Mouse (Mus musculus): Measurements from ENCODE around the gene Pde4c. TPM values are rescaled to one million over a fixed set of nuclear protein-coding genes. Genes with fewer than 3 reads are reported as not detected.

The Pde4c gene
- total and polyA plus RNA-seq, 2 experiments, result 10.6 to 28.0 TPM

DNA sequence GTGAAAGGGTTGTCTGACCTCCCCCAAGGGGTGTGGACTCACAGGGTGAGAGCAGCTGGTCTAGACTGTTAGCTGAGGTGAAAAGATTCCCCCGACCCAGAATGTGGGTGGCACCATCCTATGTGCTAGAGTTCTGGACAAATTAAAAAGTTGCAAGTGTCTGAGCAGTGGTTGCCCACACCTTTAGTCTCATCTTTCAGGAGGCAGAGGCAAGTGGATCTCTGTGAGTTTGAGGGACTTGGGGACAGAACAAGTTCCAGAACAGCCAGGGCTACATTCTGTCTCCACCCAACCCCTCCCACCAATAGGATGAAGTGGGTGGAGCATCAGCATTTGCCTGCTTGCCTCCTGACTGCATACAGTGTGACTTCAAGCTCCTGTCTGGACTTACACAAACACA is 38.6 kb downstream of the Pde4c start:
- Histone ChIP-seq H3K4me1 (ENCODE audit: control insufficient read depth, insufficient read depth, low read length) (peaks cover 13% of the 10 kb centered on the region), H3K27ac (replicated peaks; ENCODE audit: insufficient read depth, low read depth, low read length) (no peak overlapping the region), H3K4me3 (ENCODE audit: insufficient read depth, low read depth, low read length) (no peak overlapping the region), H3K36me3 (ENCODE audit: control insufficient read depth, insufficient read depth, low read length) (no peaks in the 10 kb centered on the region), H3K79me2 (ENCODE audit: control insufficient read depth, insufficient read depth, low read length) (no peaks in the 10 kb centered on the region), H3K9ac (ENCODE audit: low read depth, low read length) (no peak overlapping the region), H3K27me3 (ENCODE audit: control insufficient read depth, insufficient read depth, low read length) (no peaks in the 10 kb centered on the region)
- no peak for DNase-seq (ENCODE audit: extremely low read depth, low read depth, low spot score)
- TF ChIP-seq POLR2A (IDR thresholded peaks at IDR 0.05; ENCODE audit: extremely low read depth, insufficient read depth, low read length) (no peak), CTCF (IDR thresholded peaks at IDR 0.05; ENCODE audit: low read depth, low read length) (no peak)
- WGBS, result 48% methylated on average over 1 of the region's 1 CpGs

DNA sequence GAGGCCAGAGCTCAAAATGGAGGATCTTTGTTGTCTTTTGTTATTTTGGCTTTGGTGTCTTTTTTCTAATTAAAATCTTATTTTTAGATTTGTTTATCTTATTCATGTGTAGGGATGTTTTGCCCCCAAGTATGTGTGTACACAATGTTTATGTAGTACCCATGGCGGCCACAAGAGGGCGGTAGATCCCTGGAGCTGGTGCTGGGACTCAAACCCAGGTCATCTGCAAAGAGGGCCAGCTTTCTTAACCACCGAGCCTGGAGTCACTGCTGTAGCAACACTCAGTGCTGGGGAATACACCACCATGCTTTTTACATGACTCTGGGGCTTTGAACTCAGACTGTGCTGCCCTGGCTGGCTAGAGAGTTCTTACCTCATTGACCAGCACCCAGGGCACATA is 39.8 kb downstream of the Pde4c start:
- no peaks in the 10 kb centered on the region for H3K79me2 ChIP-seq (ENCODE audit: control insufficient read depth, insufficient read depth, low read length)
- H3K27me3 ChIP-seq (ENCODE audit: control insufficient read depth, insufficient read depth, low read length), result no peaks in the 10 kb centered on the region
- H3K9ac ChIP-seq (ENCODE audit: low read depth, low read length), result no peak overlapping the region
- no peak overlapping the region for H3K4me3 ChIP-seq (ENCODE audit: insufficient read depth, low read depth, low read length)
- no peaks in the 10 kb centered on the region for H3K36me3 ChIP-seq (ENCODE audit: control insufficient read depth, insufficient read depth, low read length)
- 1% methylated on average over 3 of the region's 3 CpGs for WGBS
- TF ChIP-seq CTCF (IDR thresholded peaks at IDR 0.05; ENCODE audit: low read depth, low read length), result peak; percentile 88
- no peak for TF ChIP-seq POLR2A (IDR thresholded peaks at IDR 0.05; ENCODE audit: extremely low read depth, insufficient read depth, low read length)
- peaks cover 18% of the 10 kb centered on the region for H3K4me1 ChIP-seq (ENCODE audit: control insufficient read depth, insufficient read depth, low read length)
- no peak for DNase-seq (ENCODE audit: extremely low read depth, low read depth, low spot score)
- H3K27ac ChIP-seq (replicated peaks; ENCODE audit: insufficient read depth, low read depth, low read length), result peak overlapping the region; percentile 36

DNA sequence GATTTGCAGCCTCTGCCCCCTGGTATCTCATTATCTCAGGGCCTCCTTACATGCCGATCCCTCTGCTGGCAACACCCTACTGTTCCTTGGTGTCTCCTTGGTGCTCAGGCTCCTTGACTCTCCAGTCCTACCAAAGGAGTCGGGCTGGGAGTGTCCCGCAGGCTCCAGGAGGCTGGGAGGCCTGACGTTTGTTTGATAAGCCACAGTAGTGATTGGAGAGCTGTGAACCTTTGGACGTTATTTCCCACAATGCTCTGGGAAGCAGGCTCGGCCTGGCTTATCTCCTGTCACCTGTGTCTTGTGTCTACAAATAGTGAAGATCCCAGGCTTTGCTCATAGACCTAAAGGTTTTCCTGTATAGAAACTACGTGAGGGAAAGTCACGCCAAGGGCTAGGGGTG is 40.5 kb downstream of the Pde4c start:
- Histone ChIP-seq H3K79me2 (ENCODE audit: control insufficient read depth, insufficient read depth, low read length) (no peaks in the 10 kb centered on the region), H3K9ac (ENCODE audit: low read depth, low read length) (peak overlapping the region; percentile 56), H3K36me3 (ENCODE audit: control insufficient read depth, insufficient read depth, low read length) (no peaks in the 10 kb centered on the region), H3K4me1 (ENCODE audit: control insufficient read depth, insufficient read depth, low read length) (peaks cover 16% of the 10 kb centered on the region), H3K27me3 (ENCODE audit: control insufficient read depth, insufficient read depth, low read length) (no peaks in the 10 kb centered on the region), H3K4me3 (ENCODE audit: insufficient read depth, low read depth, low read length) (peak overlapping the region; percentile 10; the same call in 1 of the 2 replicates), H3K27ac (replicated peaks; ENCODE audit: insufficient read depth, low read depth, low read length) (peak overlapping the region; percentile 36)
- 31% methylated on average over 8 of the region's 8 CpGs for WGBS
- TF ChIP-seq CTCF (IDR thresholded peaks at IDR 0.05; ENCODE audit: low read depth, low read length), result no peak
- 0 out of 2 replicates have a peak, but pooled peaks have one; percentile 15 for TF ChIP-seq POLR2A (IDR thresholded peaks at IDR 0.05; ENCODE audit: extremely low read depth, insufficient read depth, low read length)
- peak; percentile 86 for DNase-seq (ENCODE audit: extremely low read depth, low read depth, low spot score)

DNA sequence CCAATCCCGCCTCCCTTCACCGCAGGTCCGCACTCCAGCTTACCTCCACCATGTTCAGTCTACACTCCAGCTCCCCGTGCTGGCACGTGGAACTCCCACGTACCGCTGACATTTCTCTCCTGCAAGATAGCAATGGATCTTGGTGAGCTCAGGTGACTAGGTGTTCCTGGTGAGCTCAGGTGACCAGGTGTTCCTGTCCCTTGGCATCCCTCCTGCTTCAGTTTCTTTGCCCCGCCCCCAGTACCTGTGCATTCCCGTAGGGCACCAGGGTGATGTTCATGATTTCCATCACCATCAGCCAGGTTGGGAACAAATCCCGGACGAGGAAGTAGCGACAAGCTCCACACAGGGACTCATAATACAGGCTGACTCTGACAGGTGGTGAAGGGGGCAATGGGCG is 41.2 kb downstream of the Pde4c start:
- H3K4me3 ChIP-seq (ENCODE audit: insufficient read depth, low read depth, low read length), result no peak overlapping the region
- no peak overlapping the region for H3K27ac ChIP-seq (replicated peaks; ENCODE audit: insufficient read depth, low read depth, low read length)
- no peak for DNase-seq (ENCODE audit: extremely low read depth, low read depth, low spot score)
- TF ChIP-seq CTCF (IDR thresholded peaks at IDR 0.05; ENCODE audit: low read depth, low read length), result no peak
- no peak for TF ChIP-seq POLR2A (IDR thresholded peaks at IDR 0.05; ENCODE audit: extremely low read depth, insufficient read depth, low read length)
- no peaks in the 10 kb centered on the region for H3K79me2 ChIP-seq (ENCODE audit: control insufficient read depth, insufficient read depth, low read length)
- no peaks in the 10 kb centered on the region for H3K36me3 ChIP-seq (ENCODE audit: control insufficient read depth, insufficient read depth, low read length)
- WGBS, result 94% methylated on average over 13 of the region's 13 CpGs
- no peaks in the 10 kb centered on the region for H3K27me3 ChIP-seq (ENCODE audit: control insufficient read depth, insufficient read depth, low read length)
- H3K4me1 ChIP-seq (ENCODE audit: control insufficient read depth, insufficient read depth, low read length), result peaks cover 16% of the 10 kb centered on the region
- H3K9ac ChIP-seq (ENCODE audit: low read depth, low read length), result no peak overlapping the region

DNA sequence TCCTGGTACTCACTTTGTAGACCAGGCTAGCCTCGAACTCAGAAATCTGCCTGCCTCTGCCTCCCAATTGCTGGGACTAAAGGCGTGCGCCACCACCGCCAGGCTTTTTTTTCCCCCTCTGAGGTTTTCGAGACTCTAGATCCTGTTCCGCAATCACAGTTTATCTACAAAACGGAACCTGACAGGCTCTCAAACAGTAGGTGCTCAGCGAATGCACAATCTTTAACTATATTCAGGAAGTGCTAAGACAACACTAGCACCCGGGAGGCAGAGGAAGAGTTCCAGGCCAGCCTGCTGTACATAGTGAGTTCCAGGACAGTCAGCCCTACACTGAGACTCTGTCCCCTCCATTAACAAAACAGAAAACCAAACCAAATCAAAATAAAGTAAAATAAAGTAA is 41.8 kb downstream of the Pde4c start:
- Histone ChIP-seq H3K27ac (replicated peaks; ENCODE audit: insufficient read depth, low read depth, low read length) (no peak overlapping the region), H3K9ac (ENCODE audit: low read depth, low read length) (no peak overlapping the region), H3K4me3 (ENCODE audit: insufficient read depth, low read depth, low read length) (no peak overlapping the region), H3K4me1 (ENCODE audit: control insufficient read depth, insufficient read depth, low read length) (peaks cover 12% of the 10 kb centered on the region; the same call in 1 of the 2 replicates), H3K79me2 (ENCODE audit: control insufficient read depth, insufficient read depth, low read length) (no peaks in the 10 kb centered on the region), H3K27me3 (ENCODE audit: control insufficient read depth, insufficient read depth, low read length) (no peaks in the 10 kb centered on the region), H3K36me3 (ENCODE audit: control insufficient read depth, insufficient read depth, low read length) (no peaks in the 10 kb centered on the region)
- 65% methylated on average over 9 of the region's 9 CpGs for WGBS
- no peak for DNase-seq (ENCODE audit: extremely low read depth, low read depth, low spot score)
- TF ChIP-seq CTCF (IDR thresholded peaks at IDR 0.05; ENCODE audit: low read depth, low read length) (no peak), POLR2A (IDR thresholded peaks at IDR 0.05; ENCODE audit: extremely low read depth, insufficient read depth, low read length) (no peak)

DNA sequence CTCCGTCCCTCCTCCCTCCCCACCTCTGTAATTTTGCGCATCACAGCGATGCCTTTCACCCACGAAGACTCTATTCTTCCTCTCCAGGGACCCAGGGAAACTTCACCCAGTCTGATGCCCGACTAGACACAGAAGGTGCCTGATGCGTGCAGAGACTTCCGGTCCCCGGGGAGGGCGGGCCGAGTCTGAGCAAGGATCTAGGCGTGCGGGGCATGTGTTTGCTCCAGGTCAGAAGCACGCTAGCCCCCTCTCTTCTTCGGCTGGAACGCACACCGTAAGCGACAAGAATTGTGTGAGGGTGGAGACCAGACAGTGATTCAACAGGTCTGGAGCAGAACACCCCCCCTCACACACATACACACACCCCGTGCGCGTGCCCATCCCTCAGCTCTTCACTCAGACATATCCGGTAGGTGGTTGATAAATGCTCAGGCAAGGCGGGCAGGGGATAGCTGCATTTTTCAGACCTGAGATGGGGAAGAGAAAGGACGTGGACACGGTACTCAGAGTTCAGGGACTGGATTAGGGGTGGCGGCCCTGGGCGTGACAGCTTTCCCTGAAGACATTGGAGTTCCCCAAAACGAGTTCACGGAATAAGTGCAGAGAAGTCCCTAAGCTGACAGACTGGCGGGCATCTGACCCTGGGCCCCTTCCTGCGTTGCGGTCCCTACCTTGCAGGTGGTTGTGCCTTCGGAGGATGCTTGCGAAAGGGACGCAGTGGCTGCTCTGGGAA is 42.5 kb downstream of the Pde4c start:
- 20% methylated on average over 34 of the region's 34 CpGs for WGBS
- Histone ChIP-seq H3K27me3 (ENCODE audit: control insufficient read depth, insufficient read depth, low read length) (no peaks in the 10 kb centered on the region), H3K9ac (ENCODE audit: low read depth, low read length) (peak overlapping the region; percentile 64), H3K79me2 (ENCODE audit: control insufficient read depth, insufficient read depth, low read length) (no peaks in the 10 kb centered on the region), H3K36me3 (ENCODE audit: control insufficient read depth, insufficient read depth, low read length) (no peaks in the 10 kb centered on the region), H3K27ac (replicated peaks; ENCODE audit: insufficient read depth, low read depth, low read length) (peak overlapping the region; percentile 24), H3K4me3 (ENCODE audit: insufficient read depth, low read depth, low read length) (peak overlapping the region; percentile 61), H3K4me1 (ENCODE audit: control insufficient read depth, insufficient read depth, low read length) (peaks cover 12% of the 10 kb centered on the region; the same call in 1 of the 2 replicates)
- TF ChIP-seq POLR2A (IDR thresholded peaks at IDR 0.05; ENCODE audit: extremely low read depth, insufficient read depth, low read length), result no peak
- TF ChIP-seq CTCF (IDR thresholded peaks at IDR 0.05; ENCODE audit: low read depth, low read length), result no peak
- DNase-seq (ENCODE audit: extremely low read depth, low read depth, low spot score), result no peak
